Mouse (Mus musculus) cerebellum, adult 2 months (tissue): ENCODE results near the gene Krcc1. TPM values are rescaled to one million over a fixed set of nuclear protein-coding genes. Genes with fewer than 3 reads are reported as not detected.

Experiments
- DNase-seq, 2 experiments: peaks; one replicate each; pipeline ENCODE4 v3.0.0; 2021
- H3K27ac ChIP-seq: fragments of 200-500 bp; 2 replicates; pipeline ENCODE4 v1.5.1; 2012; ENCODE audit warnings: low read length, control low read depth, inconsistent platforms; ENCODE audit not compliant: insufficient read depth
- H3K27me3 ChIP-seq: fragments of 200-500 bp; 2 replicates; pipeline ENCODE4 v1.6.1; 2012; ENCODE audit warnings: inconsistent platforms, mild to moderate bottlenecking, low read length, moderate library complexity; ENCODE audit not compliant: control insufficient read depth, insufficient read depth
- H3K4me1 ChIP-seq: fragments of 200-500 bp; 2 replicates; pipeline ENCODE4 v1.6.1; 2011; ENCODE audit warnings: low read length; ENCODE audit not compliant: control insufficient read depth, insufficient read depth
- H3K4me3 ChIP-seq: fragments of 200-500 bp; replicated peaks from 2 replicates; pipeline ENCODE3; 2011; ENCODE audit warnings: mild to moderate bottlenecking, low read depth, low read length, control low read depth; ENCODE audit not compliant: insufficient read depth
- CTCF ChIP-seq: fragments of 200-500 bp; IDR thresholded peaks from 2 replicates; pipeline ENCODE4 v1.5.1; 2011; ENCODE audit warnings: low read depth, mild to moderate bottlenecking, control low read depth, low read length, moderate library complexity, borderline replicate concordance; ENCODE audit not compliant: insufficient read depth
- POLR2A ChIP-seq: fragments of 200-500 bp; IDR thresholded peaks from 2 replicates; pipeline ENCODE4 v1.6.1; 2011; ENCODE audit warnings: low read length, control low read depth, borderline replicate concordance; ENCODE audit not compliant: insufficient read depth
- WGBS: fragments of 180-500 bp; shearing (Covaris S2); methylation state at CpG from one replicate; pipeline ENCODE4 v1.1.7; 2018; 5-methylcytosine and 5-hydroxymethylcytosine counted together
- polyA plus RNA-seq: library from polyadenylated mRNA; depleted of rRNA; stranded (reverse); fragments of >200 nt; gene quantifications from 2 replicates; pipeline ENCODE4 v1.2.3, GENCODE M21; 2012

Gene Krcc1
- polyA plus RNA-seq, 1 experiment: 19.3 TPM

GRCm38 (mm10) chr6:71239069-71239750 lies 32.3 kb upstream of the Krcc1 start:
- H3K27me3 ChIP-seq: no peaks in the 10 kb centered on the region
- H3K4me1 ChIP-seq: no peaks in the 10 kb centered on the region
- TF ChIP-seq CTCF (no peak), POLR2A (no peak)
- no peak overlapping the region for H3K4me3 ChIP-seq
- WGBS: 31% methylated on average over 26 of the region's 26 CpGs
- no peak for DNase-seq
- H3K27ac ChIP-seq: no peak overlapping the region

GRCm38 (mm10) chr6:71240831-71241230 lies 30.6 kb upstream of the Krcc1 start:
- no peak overlapping the region for H3K4me3 ChIP-seq
- DNase-seq: no peak
- no peaks in the 10 kb centered on the region for H3K27me3 ChIP-seq
- H3K4me1 ChIP-seq: no peaks in the 10 kb centered on the region
- no peak overlapping the region for H3K27ac ChIP-seq
- no peak for TF ChIP-seq POLR2A
- TF ChIP-seq CTCF: no peak
- 43% methylated on average over 7 of the region's 7 CpGs for WGBS

- 94% methylated on average over 1 of the region's 1 CpGs for WGBS
- TF ChIP-seq CTCF: no peak
- no peak for TF ChIP-seq POLR2A
- Histone ChIP-seq H3K27ac (no peak overlapping the region), H3K4me1 (no peaks in the 10 kb centered on the region), H3K4me3 (no peak overlapping the region), H3K27me3 (no peaks in the 10 kb centered on the region)
- DNase-seq: no peak
These were observed 28.7 kb upstream of the Krcc1 start for GRCm38 (mm10) chr6:71242811-71243210.

GRCm38 (mm10) chr6:71243258-71243657 lies 28.2 kb upstream of the Krcc1 start:
- Histone ChIP-seq H3K27ac (no peak overlapping the region), H3K4me3 (no peak overlapping the region), H3K4me1 (no peaks in the 10 kb centered on the region), H3K27me3 (no peaks in the 10 kb centered on the region)
- no peak for DNase-seq
- WGBS: 89% methylated on average over 3 of the region's 3 CpGs
- no peak for TF ChIP-seq POLR2A
- TF ChIP-seq CTCF: no peak

GRCm38 (mm10) chr6:71248420-71248819 lies 23.1 kb upstream of the Krcc1 start:
- Histone ChIP-seq H3K27me3 (no peaks in the 10 kb centered on the region), H3K4me1 (no peaks in the 10 kb centered on the region), H3K4me3 (no peak overlapping the region), H3K27ac (no peak overlapping the region)
- WGBS: 97% methylated on average over 1 of the region's 1 CpGs
- DNase-seq: no peak
- TF ChIP-seq CTCF (no peak), POLR2A (no peak)

- no peaks in the 10 kb centered on the region for H3K4me1 ChIP-seq
- H3K27me3 ChIP-seq: no peaks in the 10 kb centered on the region
- DNase-seq: no peak
- no peak overlapping the region for H3K27ac ChIP-seq
- no peak overlapping the region for H3K4me3 ChIP-seq
- WGBS: 63% methylated on average over 3 of the region's 3 CpGs
- TF ChIP-seq CTCF (no peak), POLR2A (no peak)
These were observed 21.9 kb upstream of the Krcc1 start for GRCm38 (mm10) chr6:71249615-71250014.

- Histone ChIP-seq H3K4me3 (no peak overlapping the region), H3K27ac (no peak overlapping the region), H3K4me1 (no peaks in the 10 kb centered on the region), H3K27me3 (no peaks in the 10 kb centered on the region)
- DNase-seq: no peak
- no peak for TF ChIP-seq CTCF
- no peak for TF ChIP-seq POLR2A
- 84% methylated on average over 8 of the region's 8 CpGs for WGBS
These were observed 20.5 kb upstream of the Krcc1 start for GRCm38 (mm10) chr6:71250951-71251350.

DNA sequence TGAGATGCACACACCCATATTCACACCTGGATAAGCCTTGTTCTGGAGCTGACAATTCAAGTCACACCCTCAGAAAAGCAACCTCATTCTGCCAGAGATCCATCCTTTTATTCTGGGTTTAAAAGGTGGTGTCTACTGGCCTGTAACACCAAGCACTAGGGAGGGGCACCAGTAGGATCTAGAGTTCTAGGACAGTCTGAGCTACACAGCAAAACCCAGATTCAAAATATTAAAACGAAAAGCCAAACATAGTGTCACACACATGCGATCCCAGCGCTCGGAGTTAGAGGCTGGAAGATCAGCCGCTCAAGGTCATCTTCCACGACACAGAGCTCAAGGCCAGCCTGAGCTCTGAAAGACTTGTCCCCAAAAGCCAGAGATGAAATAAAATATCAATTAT lies 17.0 kb upstream of the Krcc1 start:
- TF ChIP-seq POLR2A: no peak
- no peak for TF ChIP-seq CTCF
- H3K27ac ChIP-seq: no peak overlapping the region
- DNase-seq: no peak
- no peaks in the 10 kb centered on the region for H3K27me3 ChIP-seq
- no peaks in the 10 kb centered on the region for H3K4me1 ChIP-seq
- H3K4me3 ChIP-seq: no peak overlapping the region
- WGBS: 95% methylated on average over 6 of the region's 6 CpGs
